Mouse (Mus musculus) liver, embryonic 14.5 days (tissue): ENCODE data around the gene Tcte1. TPM values are rescaled to one million over a fixed set of nuclear protein-coding genes. Genes with fewer than 3 reads are reported as not detected.

ENCODE experiments used
- ATAC-seq: fragments of 200-750 bp; cut with Nextera tagmentation; 2 replicates; pipeline ENCODE4 v1.8.0; 2017; ENCODE audit warnings: moderate number of reproducible peaks, mild to moderate bottlenecking, moderate library complexity; ENCODE audit not compliant: insufficient read depth
- DNase-seq, 3 experiments: peaks; one replicate each; pipeline ENCODE4 v3.0.0-alpha.2; 2012 to 2013; ENCODE audit warnings: low read depth in 3 of 3, low spot score in 3 of 3
- H3K27ac ChIP-seq: fragments of 300-500 bp; sonication (generic); 2 replicates; pipeline ENCODE4 v1.5.1; 2014; ENCODE audit warnings: moderate library complexity, mild to moderate bottlenecking, control low read depth, inconsistent platforms
- H3K27me3 ChIP-seq: fragments of 300-500 bp; sonication (generic); 2 replicates; pipeline ENCODE4 v1.6.1; 2014; ENCODE audit warnings: mild to moderate bottlenecking, low read length, moderate library complexity; ENCODE audit not compliant: control insufficient read depth, insufficient read depth
- H3K36me3 ChIP-seq: fragments of 300-500 bp; sonication (generic); replicated peaks from 2 replicates; pipeline ENCODE4 v1.6.1; 2014; ENCODE audit warnings: low read depth; ENCODE audit not compliant: control insufficient read depth, insufficient read depth
- H3K4me1 ChIP-seq, 2 experiments: fragments of 200-500 bp in 1 of 2; fragments of 300-500 bp in 1 of 2; sonication (generic) in 1 of 2; replicated peaks; 2 replicates each; pipeline ENCODE4 v1.6.1; 2012 to 2014; ENCODE audit warnings: antibody characterized with exemption in 1 of 2, inconsistent platforms in 1 of 2, low read length in 1 of 2; ENCODE audit not compliant: control insufficient read depth in 2 of 2, insufficient read depth in 2 of 2
- H3K4me2 ChIP-seq: fragments of 300-500 bp; sonication (generic); 2 replicates; pipeline ENCODE4 v1.6.1; 2014; ENCODE audit warnings: low read depth, mild to moderate bottlenecking, control low read depth, moderate library complexity
- H3K4me3 ChIP-seq, 2 experiments: fragments of 200-500 bp in 1 of 2; fragments of 300-500 bp in 1 of 2; sonication (generic) in 1 of 2; 2 replicates each; pipeline ENCODE4 v1.5.1; 2012 to 2014; ENCODE audit warnings: low read depth in 2 of 2, low read length in 2 of 2, mild to moderate bottlenecking in 2 of 2, control low read depth in 1 of 2, inconsistent platforms in 1 of 2, moderate library complexity in 1 of 2; ENCODE audit not compliant: insufficient read depth in 1 of 2
- H3K9ac ChIP-seq: fragments of 300-500 bp; sonication (generic); replicated peaks from 2 replicates; pipeline ENCODE4 v1.6.1; 2014; ENCODE audit warnings: mild to moderate bottlenecking, control low read depth, moderate library complexity
- H3K9me3 ChIP-seq: fragments of 300-500 bp; sonication (generic); 2 replicates; pipeline ENCODE4 v1.6.1; 2016; ENCODE audit warnings: low read length, mixed read lengths; ENCODE audit not compliant: control insufficient read depth
- CTCF ChIP-seq: IDR thresholded peaks from 2 replicates; pipeline ENCODE4 v1.5.1; 2016; ENCODE audit warnings: antibody characterized with exemption, low read depth, control low read depth
- EP300 ChIP-seq: IDR thresholded peaks from 2 replicates; pipeline ENCODE4 v1.6.1; 2016; ENCODE audit warnings: antibody characterized with exemption, low read depth
- WGBS: fragments of 180-500 bp; shearing (Covaris S2); extraction: QIAGEN DNeasy Blood & Tissue Kit; methylation state at CpG from one replicate; pipeline ENCODE4 v1.1.7; 2014; ENCODE audit not compliant: insufficient replicate concordance; 5-methylcytosine and 5-hydroxymethylcytosine counted together
- polyA plus RNA-seq, 2 experiments: library from polyadenylated mRNA; depleted of rRNA in 1 of 2; stranded (reverse) in 1 of 2; unstranded in 1 of 2; fragments of >200 nt; fragmentation: Nextera tagmentation in 1 of 2; extraction: Ambion mirVana in 1 of 2; gene quantifications; 2 replicates each; pipeline versions ENCODE4 v1.2.1 to v1.2.3; 2012 to 2014

Gene Tcte1
- polyA plus RNA-seq, 2 experiments: not detected

GRCm38 (mm10) chr17:45572103-45573086 is 49.2 kb downstream of the Tcte1 start:
- TF ChIP-seq CTCF: no peak
- TF ChIP-seq EP300: no peak
- no peaks in the 10 kb centered on the region for H3K27me3 ChIP-seq
- H3K9ac ChIP-seq: peak overlapping the region; percentile 97
- under 1% methylated on average over 56 of the region's 57 CpGs for WGBS
- peak in 1 of 3 experiments; percentile 62 for DNase-seq
- peak; percentile 56 for ATAC-seq
- H3K4me2 ChIP-seq: peak overlapping the region; percentile 100
- H3K36me3 ChIP-seq: peaks cover 46% of the 10 kb centered on the region
- H3K9me3 ChIP-seq: no peaks in the 10 kb centered on the region
- H3K4me3 ChIP-seq: peak overlapping the region; percentile 80 to 100
- peak overlapping the region; percentile 92 for H3K27ac ChIP-seq
- H3K4me1 ChIP-seq: peaks cover 4 to 8% of the 10 kb centered on the region in 2 experiments

DNA sequence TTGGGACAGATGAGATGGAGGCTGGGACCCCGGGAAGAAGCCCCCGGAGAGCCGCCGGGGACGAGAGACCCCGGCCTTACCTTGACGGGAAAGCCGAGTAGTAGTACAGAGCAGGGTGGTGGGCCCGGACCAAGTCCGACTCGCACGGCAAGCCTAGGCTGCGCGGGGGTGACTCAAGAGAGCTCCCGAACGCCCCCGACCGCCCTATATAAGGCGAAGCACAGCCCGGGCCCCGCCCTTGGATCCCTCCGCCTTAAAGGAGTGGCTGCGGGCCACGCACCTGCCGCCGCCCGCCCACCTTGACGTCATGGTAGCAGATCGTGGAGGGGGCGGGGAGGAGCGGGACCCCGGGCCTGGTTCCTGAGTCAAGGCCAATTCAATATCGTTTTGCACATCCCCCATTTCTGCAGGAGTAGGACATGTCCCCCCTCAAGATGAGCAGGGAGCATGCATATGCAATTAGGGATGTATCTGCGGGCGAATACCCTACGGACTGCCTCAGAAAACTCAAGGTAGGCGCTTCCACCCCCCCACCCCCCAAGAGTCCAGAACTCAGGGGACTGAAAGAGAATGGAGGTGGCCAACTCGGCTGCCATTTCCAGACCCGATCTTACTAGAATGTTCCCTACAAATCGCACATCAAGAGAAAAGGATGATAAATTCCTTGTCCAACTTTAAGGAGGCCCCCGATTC is 50.0 kb downstream of the Tcte1 start, which contains the start of gene Hsp90ab1:
Gene Hsp90ab1, minus strand, starts transcription at position 185 of the 693 bp plus-strand sequence.
- peak within 1 kb of the TSS; percentile 97 for H3K9ac ChIP-seq
- ATAC-seq (peak; percentile 76), DNase-seq (peak; percentile 91 to 93 (median 91))
- peaks cover 38% of the 10 kb centered on the region for H3K36me3 ChIP-seq
- H3K27ac ChIP-seq: peak within 1 kb of the TSS; percentile 92
- peak within 1 kb of the TSS; percentile 100 for H3K4me2 ChIP-seq
- peaks cover 4 to 8% of the 10 kb centered on the region in 2 experiments for H3K4me1 ChIP-seq
- TF ChIP-seq CTCF (no peak), EP300 (no peak)
- H3K4me3 ChIP-seq: peak within 1 kb of the TSS; percentile 80 to 100
- H3K9me3 ChIP-seq: no peaks in the 10 kb centered on the region
- H3K27me3 ChIP-seq: no peaks in the 10 kb centered on the region
- WGBS: under 1% methylated on average over 41 of the region's 41 CpGs

GRCm38 (mm10) chr17:45573780-45574123 is 50.5 kb downstream of the Tcte1 start:
- TF ChIP-seq CTCF (0 out of 2 replicates have a peak, but pooled peaks have one; percentile 22), EP300 (no peak; the same call in 1 of the 2 replicates)
- H3K4me1 ChIP-seq: peaks cover 4 to 8% of the 10 kb centered on the region in 2 experiments
- peak overlapping the region; percentile 100 for H3K4me2 ChIP-seq
- no peaks in the 10 kb centered on the region for H3K9me3 ChIP-seq
- ATAC-seq: peak; percentile 74
- peak overlapping the region; percentile 80 to 100 for H3K4me3 ChIP-seq
- under 1% methylated on average over 18 of the region's 18 CpGs for WGBS
- no peaks in the 10 kb centered on the region for H3K27me3 ChIP-seq
- peak; percentile 80 to 84 (median 82) for DNase-seq
- peak overlapping the region; percentile 85 for H3K27ac ChIP-seq
- peak overlapping the region; percentile 97 for H3K9ac ChIP-seq
- H3K36me3 ChIP-seq: peaks cover 32% of the 10 kb centered on the region

GRCm38 (mm10) chr17:45574129-45574761 is 51.0 kb downstream of the Tcte1 start:
- DNase-seq: no peak
- peaks cover 4 to 8% of the 10 kb centered on the region in 2 experiments for H3K4me1 ChIP-seq
- WGBS: 3% methylated on average over 17 of the region's 17 CpGs

More at GRCm38 (mm10) chr17:45574129-45574761, 51.0 kb downstream of the Tcte1 start:
- ATAC-seq: peak; percentile 47
- Histone ChIP-seq H3K9me3 (no peaks in the 10 kb centered on the region), H3K27me3 (no peaks in the 10 kb centered on the region), H3K4me2 (peak overlapping the region; percentile 100), H3K36me3 (peaks cover 28% of the 10 kb centered on the region), H3K27ac (peak overlapping the region; percentile 75), H3K9ac (peak overlapping the region; percentile 97), H3K4me3 (peak overlapping the region; percentile 80 to 100)
- TF ChIP-seq CTCF (no peak), EP300 (no peak)
